Mouse (Mus musculus): Measurements from ENCODE around the gene B4galnt1. TPM values are rescaled to one million over a fixed set of nuclear protein-coding genes. Genes with fewer than 3 reads are reported as not detected.
A peak's percentile ranks its signal among the peaks of the same experiment; 100 is the strongest.

B4galnt1 gene
- total and polyA plus RNA-seq, 2 experiments from 2014 or later = 87.8 to 94.4 TPM

DNA sequence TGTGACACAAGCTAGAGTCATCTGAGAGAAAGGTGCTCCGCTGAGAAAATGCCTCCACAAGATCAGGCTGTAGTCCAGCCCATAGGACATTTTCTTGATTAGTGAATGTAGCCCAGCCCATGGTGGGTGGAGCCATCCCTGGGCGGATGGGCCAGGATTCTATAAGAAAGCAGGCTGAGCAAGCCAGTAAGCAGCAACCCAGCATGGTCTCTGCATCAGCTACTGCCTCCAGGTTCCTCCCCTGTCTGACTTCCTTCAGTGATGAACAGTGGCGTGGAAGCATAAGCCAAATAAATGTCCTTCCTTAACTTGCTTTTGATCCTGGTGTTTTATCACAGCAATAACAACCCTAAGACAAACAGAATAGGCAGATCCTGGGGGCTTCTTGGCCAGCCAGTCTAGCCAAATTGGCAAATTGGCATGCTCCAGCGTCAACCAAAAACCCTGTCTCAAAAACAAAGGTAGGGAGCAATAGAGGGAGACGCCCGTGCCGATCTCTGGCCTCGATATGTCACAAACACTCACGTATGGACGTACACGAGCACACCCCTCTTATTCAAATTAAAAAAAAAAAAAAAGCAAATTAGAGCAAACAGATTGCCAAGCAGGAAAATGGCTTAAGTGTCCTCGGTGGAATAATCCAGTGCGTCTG lies 42.1 kb upstream of the B4galnt1 start:
- Histone ChIP-seq H3K4me2 (ENCODE audit: low read depth) (peak overlapping the region; percentile 51), H3K27ac (ENCODE audit: low read depth, low read length) (peak overlapping the region; percentile 86), H3K27me3 (ENCODE audit: insufficient read depth, low read length) (no peaks in the 10 kb centered on the region), H3K9ac (peak overlapping the region; percentile 49), H3K4me1 (ENCODE audit: insufficient read depth) (peaks cover 23% of the 10 kb centered on the region; the same call in 1 of the 2 replicates), H3K9me3 (ENCODE audit: low read length) (no peaks in the 10 kb centered on the region), H3K4me3 (ENCODE audit: low read depth, low read length) (peak overlapping the region; percentile 29), H3K36me3 (ENCODE audit: insufficient read depth) (peaks cover 10% of the 10 kb centered on the region)
- ATAC-seq = peak; percentile 28
- TF ChIP-seq CTCF (IDR thresholded peaks at IDR 0.05; ENCODE audit: low read depth) = no peak
- DNase-seq = peak; percentile 81
- 5% methylated on average over 13 of the region's 13 CpGs for WGBS

DNA sequence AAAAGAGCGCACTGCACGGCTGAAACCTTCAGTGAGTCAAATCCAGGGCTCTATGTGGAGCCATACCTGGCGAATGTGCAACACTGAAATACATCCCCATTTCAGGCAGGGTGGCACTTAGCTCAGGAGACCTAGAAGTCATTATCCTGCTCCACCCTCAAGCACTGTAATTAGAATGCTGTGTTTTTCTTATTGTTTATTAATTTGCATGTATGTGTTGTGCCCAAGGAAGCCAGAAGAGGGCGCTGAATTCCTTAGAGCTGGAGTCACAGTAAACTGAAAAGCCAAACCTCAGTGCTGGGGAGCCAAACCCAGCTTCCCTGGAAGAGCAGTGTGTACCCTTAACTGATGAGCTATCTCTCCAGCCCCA lies 41.6 kb upstream of the B4galnt1 start:
- peak overlapping the region; percentile 49 for H3K9ac ChIP-seq
- H3K27ac ChIP-seq (ENCODE audit: low read depth, low read length) = peak overlapping the region; percentile 86
- no peaks in the 10 kb centered on the region for H3K27me3 ChIP-seq (ENCODE audit: insufficient read depth, low read length)
- peak overlapping the region; percentile 29 for H3K4me3 ChIP-seq (ENCODE audit: low read depth, low read length)
- peak overlapping the region; percentile 51 for H3K4me2 ChIP-seq (ENCODE audit: low read depth)
- no peaks in the 10 kb centered on the region for H3K9me3 ChIP-seq (ENCODE audit: low read length)
- H3K36me3 ChIP-seq (ENCODE audit: insufficient read depth) = peaks cover 5% of the 10 kb centered on the region
- DNase-seq (peak; percentile 91), ATAC-seq (peak; percentile 25; the same call in 1 of the 2 replicates)
- TF ChIP-seq CTCF (IDR thresholded peaks at IDR 0.05; ENCODE audit: low read depth) = peak; percentile 78
- WGBS = 2% methylated on average over 4 of the region's 4 CpGs
- peaks cover 23% of the 10 kb centered on the region; the same call in 1 of the 2 replicates for H3K4me1 ChIP-seq (ENCODE audit: insufficient read depth)

DNA sequence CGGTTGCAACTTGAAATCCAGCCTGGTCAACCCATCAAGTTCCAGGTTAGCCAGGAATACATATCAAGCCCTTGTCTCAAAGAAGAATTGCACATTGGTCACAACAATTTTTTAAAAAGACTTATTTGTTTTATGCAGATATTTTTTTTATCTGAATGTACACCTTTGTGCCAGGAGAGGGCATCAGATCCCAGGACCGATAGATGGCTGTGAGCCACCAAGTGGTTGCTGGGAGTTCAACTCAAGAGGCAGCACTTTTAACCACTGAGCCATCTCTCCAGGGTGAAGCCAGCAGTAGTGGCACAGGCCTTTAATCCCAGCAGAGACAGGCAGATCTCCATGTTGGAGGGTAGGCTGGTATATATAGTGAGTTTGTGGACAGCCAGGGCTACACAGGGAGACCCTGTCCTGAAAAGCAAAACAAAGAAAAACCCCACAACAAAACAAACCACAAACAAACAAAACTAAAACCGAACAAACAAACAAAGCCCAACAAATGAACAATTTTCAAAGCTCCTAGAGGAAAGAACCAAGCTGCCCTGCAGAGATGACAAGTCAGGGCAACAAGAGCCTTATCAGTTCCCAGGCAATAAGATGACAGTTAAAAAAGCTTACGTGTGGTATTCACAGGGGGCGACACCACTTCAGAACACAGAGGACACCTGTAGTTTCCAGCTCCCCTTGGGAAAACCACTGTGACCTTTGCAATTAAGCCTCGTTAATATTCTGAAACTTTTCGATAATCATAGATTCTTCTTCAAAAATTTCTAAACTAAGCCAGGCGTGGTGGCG lies 39.6 kb upstream of the B4galnt1 start:
- H3K27ac ChIP-seq (ENCODE audit: low read depth, low read length) = no peak overlapping the region
- peak; percentile 67 for TF ChIP-seq CTCF (IDR thresholded peaks at IDR 0.05; ENCODE audit: low read depth)
- H3K9ac ChIP-seq = no peak overlapping the region
- ATAC-seq = no peak
- H3K9me3 ChIP-seq (ENCODE audit: low read length) = no peaks in the 10 kb centered on the region
- 75% methylated on average over 9 of the region's 9 CpGs for WGBS
- H3K4me3 ChIP-seq (ENCODE audit: low read depth, low read length) = no peak overlapping the region
- no peak overlapping the region for H3K4me2 ChIP-seq (ENCODE audit: low read depth)
- peaks cover 17% of the 10 kb centered on the region; the same call in 1 of the 2 replicates for H3K4me1 ChIP-seq (ENCODE audit: insufficient read depth)
- no peaks in the 10 kb centered on the region for H3K36me3 ChIP-seq (ENCODE audit: insufficient read depth)
- peak; percentile 67 for DNase-seq
- no peaks in the 10 kb centered on the region for H3K27me3 ChIP-seq (ENCODE audit: insufficient read depth, low read length)

DNA sequence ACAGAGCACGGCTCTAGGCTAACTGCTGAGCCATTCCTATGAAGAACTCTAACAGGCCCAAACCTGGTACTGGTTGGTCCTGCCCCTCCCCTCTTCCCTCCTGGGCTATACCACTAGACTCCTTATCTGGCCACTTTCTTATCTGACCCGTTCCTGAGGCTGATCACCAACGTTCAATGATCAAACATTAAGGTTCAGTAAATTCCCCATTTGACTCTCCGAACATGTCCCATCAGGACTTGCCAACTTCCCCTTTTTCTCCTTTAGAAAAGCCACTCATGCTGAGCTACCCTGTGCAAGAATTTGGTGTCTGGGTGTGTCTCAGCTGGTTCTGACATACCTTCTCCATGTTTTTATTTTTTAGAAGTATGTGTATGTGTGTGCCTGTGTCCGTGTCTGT lies 38.4 kb upstream of the B4galnt1 start:
- H3K27me3 ChIP-seq (ENCODE audit: insufficient read depth, low read length) = no peaks in the 10 kb centered on the region
- no peak overlapping the region for H3K27ac ChIP-seq (ENCODE audit: low read depth, low read length)
- 93% methylated on average over 5 of the region's 5 CpGs for WGBS

DNA sequence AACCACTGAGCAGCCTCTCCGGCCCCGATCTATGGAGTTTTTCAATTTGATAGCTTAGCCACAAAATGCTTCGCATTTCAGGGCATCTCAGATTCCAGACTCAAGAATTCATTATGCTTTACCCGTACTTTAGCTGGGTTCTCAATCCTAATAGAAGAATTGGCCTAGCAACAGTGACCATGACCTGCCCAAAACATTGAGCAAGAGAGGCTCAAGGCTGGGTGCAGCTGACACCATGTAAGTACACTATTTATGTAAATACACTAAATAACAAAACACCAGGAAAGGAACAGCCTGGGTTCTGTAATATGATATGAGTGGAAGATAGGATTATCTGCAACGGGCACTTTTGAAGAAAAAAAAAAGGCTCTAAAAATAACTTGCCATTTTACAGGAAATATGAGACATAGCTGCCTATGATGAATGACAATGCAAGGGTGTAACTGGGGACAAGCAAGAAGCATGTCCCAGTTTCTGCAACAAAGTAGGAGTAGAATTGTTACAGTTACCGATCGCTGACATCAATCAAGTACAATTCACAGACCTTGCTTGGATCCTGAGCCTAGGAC lies 37.2 kb upstream of the B4galnt1 start:
- Histone ChIP-seq H3K27ac (ENCODE audit: low read depth, low read length) (no peak overlapping the region), H3K4me1 (ENCODE audit: insufficient read depth) (0 out of 2 replicates have a peak, but pooled peaks cover 6% of the 10 kb centered on the region), H3K4me2 (ENCODE audit: low read depth) (no peak overlapping the region), H3K4me3 (ENCODE audit: low read depth, low read length) (no peak overlapping the region), H3K36me3 (ENCODE audit: insufficient read depth) (no peaks in the 10 kb centered on the region), H3K27me3 (ENCODE audit: insufficient read depth, low read length) (no peaks in the 10 kb centered on the region), H3K9ac (no peak overlapping the region), H3K9me3 (ENCODE audit: low read length) (no peaks in the 10 kb centered on the region)
- WGBS = 86% methylated on average over 7 of the region's 7 CpGs
- TF ChIP-seq CTCF (IDR thresholded peaks at IDR 0.05; ENCODE audit: low read depth) = no peak
- DNase-seq = no peak
- ATAC-seq = no peak

More for the DNA sequence above, 38.4 kb upstream of the B4galnt1 start:
- ATAC-seq (no peak), DNase-seq (no peak)
- no peak overlapping the region for H3K4me3 ChIP-seq (ENCODE audit: low read depth, low read length)
- H3K4me1 ChIP-seq (ENCODE audit: insufficient read depth) = peaks cover 17% of the 10 kb centered on the region; the same call in 1 of the 2 replicates
- TF ChIP-seq CTCF (IDR thresholded peaks at IDR 0.05; ENCODE audit: low read depth) = no peak
- H3K9ac ChIP-seq = no peak overlapping the region
- no peaks in the 10 kb centered on the region for H3K9me3 ChIP-seq (ENCODE audit: low read length)
- H3K4me2 ChIP-seq (ENCODE audit: low read depth) = no peak overlapping the region
- no peaks in the 10 kb centered on the region for H3K36me3 ChIP-seq (ENCODE audit: insufficient read depth)

DNA sequence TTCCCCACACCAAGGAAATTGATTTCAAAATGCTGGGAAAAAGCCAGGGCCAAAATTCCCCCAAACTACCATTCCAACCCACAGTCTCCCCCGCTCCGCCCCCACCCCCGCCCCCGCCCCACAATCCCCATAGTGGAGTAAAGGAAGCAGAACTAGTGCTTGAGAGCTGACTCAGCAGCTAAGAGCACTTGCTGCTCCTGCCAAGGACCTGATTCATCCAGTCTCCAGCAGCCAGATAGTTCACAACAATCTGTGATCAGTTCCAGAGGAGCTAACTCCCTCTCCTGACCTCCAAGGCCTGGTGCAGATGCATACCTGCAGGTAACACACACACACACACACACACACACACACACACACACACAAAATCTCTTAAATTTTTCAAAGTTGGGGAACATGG lies 35.6 kb upstream of the B4galnt1 start:
- H3K9ac ChIP-seq = no peak overlapping the region
- no peak overlapping the region for H3K27ac ChIP-seq (ENCODE audit: low read depth, low read length)

DNA sequence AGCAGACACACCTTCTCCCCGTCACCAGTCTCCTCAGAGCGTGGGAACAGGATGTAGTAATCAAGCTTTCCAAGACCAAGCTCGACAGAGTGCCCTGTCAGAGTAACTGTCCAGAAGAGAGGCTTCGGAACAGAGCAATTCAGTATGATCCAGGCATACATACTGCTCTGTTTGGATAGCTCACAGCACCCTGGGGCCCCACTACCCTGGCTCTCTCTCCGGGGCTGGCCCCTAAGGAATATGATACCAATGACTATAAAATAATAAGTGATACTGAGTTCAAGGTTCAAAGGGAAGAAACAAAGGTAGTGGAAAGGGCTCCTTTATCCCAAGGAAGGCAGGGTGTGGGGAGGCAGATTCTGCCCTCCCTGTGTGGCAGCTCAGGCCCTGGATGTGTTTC lies 32.6 kb upstream of the B4galnt1 start:
- WGBS = 73% methylated on average over 5 of the region's 5 CpGs
- Histone ChIP-seq H3K36me3 (ENCODE audit: insufficient read depth) (no peaks in the 10 kb centered on the region), H3K9ac (no peak overlapping the region), H3K9me3 (ENCODE audit: low read length) (no peaks in the 10 kb centered on the region), H3K4me3 (ENCODE audit: low read depth, low read length) (no peak overlapping the region), H3K27me3 (ENCODE audit: insufficient read depth, low read length) (no peaks in the 10 kb centered on the region), H3K27ac (ENCODE audit: low read depth, low read length) (no peak overlapping the region), H3K4me2 (ENCODE audit: low read depth) (no peak overlapping the region), H3K4me1 (ENCODE audit: insufficient read depth) (no peaks in the 10 kb centered on the region)
- no peak for TF ChIP-seq CTCF (IDR thresholded peaks at IDR 0.05; ENCODE audit: low read depth)
- ATAC-seq = no peak
- DNase-seq = no peak

More for the DNA sequence above, 35.6 kb upstream of the B4galnt1 start:
- ATAC-seq = no peak
- no peak for TF ChIP-seq CTCF (IDR thresholded peaks at IDR 0.05; ENCODE audit: low read depth)
- H3K4me3 ChIP-seq (ENCODE audit: low read depth, low read length) = no peak overlapping the region
- no peaks in the 10 kb centered on the region for H3K36me3 ChIP-seq (ENCODE audit: insufficient read depth)
- no peaks in the 10 kb centered on the region for H3K9me3 ChIP-seq (ENCODE audit: low read length)
- 75% methylated on average over 4 of the region's 4 CpGs for WGBS
- no peak overlapping the region for H3K4me2 ChIP-seq (ENCODE audit: low read depth)
- no peaks in the 10 kb centered on the region for H3K4me1 ChIP-seq (ENCODE audit: insufficient read depth)
- H3K27me3 ChIP-seq (ENCODE audit: insufficient read depth, low read length) = no peaks in the 10 kb centered on the region
- no peak for DNase-seq
